Comparison of ENCODE assay signal across 8 mouse cellular contexts in the genomic region with DNA sequence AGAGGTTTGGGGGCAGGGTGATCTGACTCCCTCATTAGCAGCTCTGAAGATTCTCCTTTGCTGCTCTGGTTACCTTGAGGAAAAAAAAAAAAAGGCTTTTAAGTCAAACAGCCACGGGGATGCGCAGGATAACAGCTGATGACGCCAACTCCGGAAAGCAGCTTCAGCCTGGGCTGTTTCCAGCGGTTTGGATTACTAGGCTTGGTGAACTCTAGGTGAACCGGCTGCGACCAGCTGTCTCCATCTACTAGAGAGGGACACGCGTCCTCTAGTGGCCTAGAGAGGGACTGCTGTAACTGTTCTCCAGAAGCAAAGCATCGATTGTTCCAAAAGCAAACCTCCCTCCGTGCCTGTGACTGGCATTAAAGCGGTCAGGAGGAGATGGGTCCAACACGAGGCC. TPM values are rescaled to one million over a fixed set of nuclear protein-coding genes. Genes with fewer than 3 reads are reported as not detected.
DNase-seq lines count a peak whose midpoint lies in the region; ATAC-seq and TF ChIP-seq lines count a peak whose summit lies in the region.

No protein-coding gene starts in this region.

- H3K79me2 ChIP-seq in MEL (ENCODE audit: control insufficient read depth, insufficient read depth, low read length, poor library complexity), result no peaks in the 10 kb centered on the region

- peaks cover 0 to 5% of the 10 kb centered on the region in 2 experiments; a peak in 1 of 4 replicates for H3K4me1 ChIP-seq in MEL (ENCODE audit: control insufficient read depth in 1 of 2, insufficient read depth in 2 of 2, low read length in 2 of 2)
- H3K4me1 ChIP-seq in hindbrain, embryonic 10.5 days (replicated peaks), result peaks cover 25% of the 10 kb centered on the region
- H3K4me1 ChIP-seq in lung, embryonic 16.5 days (replicated peaks; ENCODE audit: control insufficient read depth, insufficient read depth, low read length), result peaks cover 4% of the 10 kb centered on the region; the same call in 1 of the 2 replicates

- H3K27ac ChIP-seq in MEL (ENCODE audit: control insufficient read depth, low read depth, low read length), result no peak overlapping the region
- peak overlapping the region; percentile 56 for H3K27ac ChIP-seq in hindbrain, embryonic 10.5 days
- no peak overlapping the region for H3K27ac ChIP-seq in lung, embryonic 16.5 days (ENCODE audit: low read length)

- TF ChIP-seq POLR2A in MEL (IDR thresholded peaks at IDR 0.05; ENCODE audit: control insufficient read depth in 1 of 2, insufficient read depth in 1 of 2, low read depth in 1 of 2, low read length in 2 of 2, poor library complexity in 1 of 2), result no peak

- H3K4me2 ChIP-seq in lung, embryonic 16.5 days (ENCODE audit: low read depth, low read length), result peak overlapping the region; percentile 31

- no peaks in the 10 kb centered on the region; a peak in 1 of 4 replicates for H3K27me3 ChIP-seq in MEL (ENCODE audit: control insufficient read depth in 1 of 2, insufficient read depth in 2 of 2, low read length in 2 of 2)
- H3K27me3 ChIP-seq in hindbrain, embryonic 10.5 days (ENCODE audit: insufficient read depth, poor library complexity, severe bottlenecking), result 0 out of 2 replicates have a peak, but pooled peaks cover 8% of the 10 kb centered on the region
- H3K27me3 ChIP-seq in lung, embryonic 16.5 days (ENCODE audit: control insufficient read depth, insufficient read depth, low read depth, low read length), result no peaks in the 10 kb centered on the region

- 2% methylated on average over 13 of the region's 13 CpGs for WGBS in hindbrain, embryonic 10.5 days
- WGBS in lung, embryonic 16.5 days, result under 1% methylated on average over 13 of the region's 13 CpGs

- no peaks in the 10 kb centered on the region for H3K9me3 ChIP-seq in MEL (replicated peaks; ENCODE audit: insufficient read depth, low read length)
- no peaks in the 10 kb centered on the region for H3K9me3 ChIP-seq in hindbrain, embryonic 10.5 days
- no peaks in the 10 kb centered on the region for H3K9me3 ChIP-seq in lung, embryonic 16.5 days (ENCODE audit: control insufficient read depth, low read length)

- DNase-seq in MEL (ENCODE audit: low read depth, low spot score), result peak; percentile 91
- peak; percentile 83 for DNase-seq in cerebellum, adult 8-10 months
- peak; percentile 91 for DNase-seq in hindbrain, embryonic 10.5 days (ENCODE audit: low spot score)
- DNase-seq in layer of hippocampus, adult 9-10 months (ENCODE audit: low spot score), result peak; percentile 85
- peak; percentile 74 for DNase-seq in ovary, postnatal 10 days (ENCODE audit: low spot score)
- peak; percentile 81 for DNase-seq in thymus, postnatal 0 days (ENCODE audit: low spot score)

- TF ChIP-seq RAD21 in MEL (IDR thresholded peaks at IDR 0.05; ENCODE audit: low read depth, low read length), result peak; percentile 81

- peak in 1 of 2 experiments; percentile 23; a peak in 1 of 4 replicates for TF ChIP-seq EP300 in MEL (IDR thresholded peaks at IDR 0.05; ENCODE audit: low read depth in 1 of 2, low read length in 2 of 2)

- TF ChIP-seq CTCF in MEL (IDR thresholded peaks at IDR 0.05 in 2 of 3, conservative IDR thresholded peaks at IDR 0.05 in 1 of 3; ENCODE audit: control insufficient read depth in 1 of 3, insufficient read depth in 1 of 3, low read depth in 2 of 3, low read length in 3 of 3, poor library complexity in 1 of 3, severe bottlenecking in 1 of 3), result peak; percentile 88 to 100 (median 97)

- no peaks in the 10 kb centered on the region for H3K36me3 ChIP-seq in MEL (ENCODE audit: control insufficient read depth in 1 of 2, insufficient read depth in 2 of 2, low read length in 2 of 2)
- no peaks in the 10 kb centered on the region for H3K36me3 ChIP-seq in hindbrain, embryonic 10.5 days
- no peaks in the 10 kb centered on the region for H3K36me3 ChIP-seq in lung, embryonic 16.5 days (ENCODE audit: control insufficient read depth, insufficient read depth, low read length)

- H3K4me3 ChIP-seq in MEL (ENCODE audit: control insufficient read depth in 1 of 2, insufficient read depth in 1 of 2, low read depth in 2 of 2, low read length in 2 of 2), result peak overlapping the region; percentile 21 to 31; a peak in 1 of 4 replicates
- no peak overlapping the region for H3K4me3 ChIP-seq in hindbrain, embryonic 10.5 days
- no peak overlapping the region for H3K4me3 ChIP-seq in lung, embryonic 16.5 days (ENCODE audit: low read length)

- H3K9ac ChIP-seq in MEL (ENCODE audit: control insufficient read depth, low read depth, low read length, poor library complexity, severe bottlenecking), result peak overlapping the region; percentile 18; the same call in 1 of the 2 replicates
- H3K9ac ChIP-seq in lung, embryonic 16.5 days (ENCODE audit: low read length), result no peak overlapping the region

- ATAC-seq in frontal cortex, adult (ENCODE audit: low TSS enrichment), result peak; percentile 81
- ATAC-seq in lung, embryonic 16.5 days (ENCODE audit: low read depth), result peak; percentile 92

TF ChIP-seq in MEL, 35 proteins besides CTCF, POLR2A, EP300 and RAD21 (continues in another document):
- no peak for TF ChIP-seq USF1 (IDR thresholded peaks at IDR 0.05; ENCODE audit: low read depth, low read length)
- TF ChIP-seq GABPA (IDR thresholded peaks at IDR 0.05; ENCODE audit: low read depth, low read length), result no peak
- no peak for TF ChIP-seq MAX (IDR thresholded peaks at IDR 0.05; ENCODE audit: low read length)
- 0 out of 2 replicates have a peak, but pooled peaks have one; percentile 42 for TF ChIP-seq RCOR1 (IDR thresholded peaks at IDR 0.05; ENCODE audit: low read depth, low read length)
- no peak for TF ChIP-seq UBTF (IDR thresholded peaks at IDR 0.05; ENCODE audit: borderline replicate concordance, insufficient read depth, low read depth, low read length)
- no peak for TF ChIP-seq ZMIZ1 (IDR thresholded peaks at IDR 0.05; ENCODE audit: low read depth, low read length)
- no peak for TF ChIP-seq ELF1 (IDR thresholded peaks at IDR 0.05; ENCODE audit: low read depth, low read length)
- peak; percentile 79 for TF ChIP-seq ZNF384 (IDR thresholded peaks at IDR 0.05; ENCODE audit: low read depth, low read length)
- peak; percentile 80 for TF ChIP-seq ZC3H11A (IDR thresholded peaks at IDR 0.05; ENCODE audit: low read depth, low read length)
- peak; percentile 54; the same call in 1 of the 2 replicates for TF ChIP-seq MYC (IDR thresholded peaks at IDR 0.05; ENCODE audit: low read depth, low read length)
- no peak for TF ChIP-seq MAZ (IDR thresholded peaks at IDR 0.05; ENCODE audit: low read depth, low read length)
- TF ChIP-seq HCFC1 (IDR thresholded peaks at IDR 0.05; ENCODE audit: low read depth, low read length), result no peak
- TF ChIP-seq MYB (IDR thresholded peaks at IDR 0.05; ENCODE audit: low read depth, low read length), result no peak
- no peak for TF ChIP-seq KAT2A (conservative IDR thresholded peaks at IDR 0.05; ENCODE audit: low read depth, low read length)
- no peak for TF ChIP-seq MAFK (IDR thresholded peaks at IDR 0.05; ENCODE audit: borderline replicate concordance, low read depth, low read length)
- peak; percentile 66 for TF ChIP-seq SIN3A (IDR thresholded peaks at IDR 0.05; ENCODE audit: low read length)
- peak; percentile 20; the same call in 1 of the 2 replicates for TF ChIP-seq NRF1 (IDR thresholded peaks at IDR 0.05; ENCODE audit: insufficient read depth, low read depth, low read length, poor library complexity, severe bottlenecking)
- TF ChIP-seq BHLHE40 (IDR thresholded peaks at IDR 0.05; ENCODE audit: borderline replicate concordance, low read depth, low read length), result 0 out of 2 replicates have a peak, but pooled peaks have one; percentile 5
- no peak for TF ChIP-seq MEF2A (IDR thresholded peaks at IDR 0.05; ENCODE audit: extremely low read depth, insufficient replicate concordance, low read depth, low read length, poor library complexity, severe bottlenecking)
- no peak for TF ChIP-seq GATA1 (IDR thresholded peaks at IDR 0.05; ENCODE audit: low read depth, low read length)
- 0 out of 2 replicates have a peak, but pooled peaks have one; percentile 33 for TF ChIP-seq TCF12 (IDR thresholded peaks at IDR 0.05; ENCODE audit: low read depth, low read length)

RNA-seq across cellular contexts. Expression of gene Plekhb1, which starts 1.0 kb away (rescaled TPM):
- 0.07 and 0.12 TPM in 2 replicates for total RNA-seq in MEL (2012; rRNA removed)
- polyA plus RNA-seq in MEL (2012; ENCODE audit: insufficient read depth in 1 of 2, insufficient read length in 2 of 2, low read depth in 1 of 2, low replicate concordance in 2 of 2, missing spikeins in 1 of 2), result under 1 TPM in 1 of 2 experiments, not detected in 1; 0.40 TPM
- polyA plus RNA-seq in hindbrain, embryonic 10.5 days (2016; fragmentation: Nextera tagmentation; extraction: Ambion mirVana), result 4.3 and 10.7 TPM in 2 replicates
- polyA plus RNA-seq in lung, embryonic 16.5 days (2015; fragmentation: Nextera tagmentation; extraction: Ambion mirVana), result 24.0 and 26.6 TPM in 2 replicates
- 5.8 and 7.1 TPM in 2 replicates for polyA plus RNA-seq in thymus, postnatal 0 days (2015; fragmentation: Nextera tagmentation; extraction: Ambion mirVana)

RNA-seq across cellular contexts. Expression of gene Fam168a, which starts 43.2 kb away (rescaled TPM):
- total RNA-seq in MEL (2012; rRNA removed), result 3.1 and 3.2 TPM in 2 replicates
- polyA plus RNA-seq in MEL (2012; ENCODE audit: insufficient read depth in 1 of 2, insufficient read length in 2 of 2, low read depth in 1 of 2, low replicate concordance in 2 of 2, missing spikeins in 1 of 2), result 10 to 100 TPM in 1 of 2 experiments, not detected in 1; 19.2 TPM
- polyA plus RNA-seq in hindbrain, embryonic 10.5 days (2016; fragmentation: Nextera tagmentation; extraction: Ambion mirVana), result 30.2 and 47.4 TPM in 2 replicates
- 39.3 and 45.7 TPM in 2 replicates for polyA plus RNA-seq in lung, embryonic 16.5 days (2015; fragmentation: Nextera tagmentation; extraction: Ambion mirVana)
- 17.2 and 19.2 TPM in 2 replicates for polyA plus RNA-seq in thymus, postnatal 0 days (2015; fragmentation: Nextera tagmentation; extraction: Ambion mirVana)

RNA-seq across cellular contexts. Expression of gene Mrpl48, which starts 55.1 kb away (rescaled TPM):
- total RNA-seq in MEL (2012; rRNA removed), result 39.5 and 45.5 TPM in 2 replicates
- polyA plus RNA-seq in MEL (2012; ENCODE audit: insufficient read depth in 1 of 2, insufficient read length in 2 of 2, low read depth in 1 of 2, low replicate concordance in 2 of 2, missing spikeins in 1 of 2), result 10 to 100 TPM in 1 of 2 experiments, not detected in 1; 67.3 TPM
- polyA plus RNA-seq in hindbrain, embryonic 10.5 days (2016; fragmentation: Nextera tagmentation; extraction: Ambion mirVana), result 57.9 and 66.6 TPM in 2 replicates
- 74.6 and 76.3 TPM in 2 replicates for polyA plus RNA-seq in lung, embryonic 16.5 days (2015; fragmentation: Nextera tagmentation; extraction: Ambion mirVana)
- 102 TPM in 2 replicates for polyA plus RNA-seq in thymus, postnatal 0 days (2015; fragmentation: Nextera tagmentation; extraction: Ambion mirVana)

RNA-seq across cellular contexts. Expression of gene Rab6a, which starts 56.0 kb away (rescaled TPM):
- total RNA-seq in MEL (2012; rRNA removed), result 43.2 and 45.1 TPM in 2 replicates
- 10 to 100 TPM; 58.4 to 92.8 TPM for polyA plus RNA-seq in MEL (2012; ENCODE audit: insufficient read depth in 1 of 2, insufficient read length in 2 of 2, low read depth in 1 of 2, low replicate concordance in 2 of 2, missing spikeins in 1 of 2)
- polyA plus RNA-seq in hindbrain, embryonic 10.5 days (2016; fragmentation: Nextera tagmentation; extraction: Ambion mirVana), result 111 and 117 TPM in 2 replicates
- polyA plus RNA-seq in lung, embryonic 16.5 days (2015; fragmentation: Nextera tagmentation; extraction: Ambion mirVana), result 69.8 and 74.6 TPM in 2 replicates
- 44.4 and 47.4 TPM in 2 replicates for polyA plus RNA-seq in thymus, postnatal 0 days (2015; fragmentation: Nextera tagmentation; extraction: Ambion mirVana)

Comparison
In these comparisons a context has a peak if more than half of its experiments do, and no peak if none do; other contexts are left out.
1. H3K4me3 ChIP-seq: peak in MEL (2 of 2); none in hindbrain, embryonic 10.5 days (single experiment) and lung, embryonic 16.5 days (single experiment).
2. Peak in every context shown above with its lines, with median percentiles within 50 percentile points of each other: DNase-seq.